Mouse (Mus musculus) bone marrow, adult 2 months (tissue): Measurements from ENCODE around the gene Gabarap.

Experiments used
- CTCF ChIP-seq: fragments of 200-500 bp; IDR thresholded peaks from 2 replicates; pipeline ENCODE4 v1.5.1; 2011; ENCODE audit warnings: low read length, control low read depth; ENCODE audit not compliant: control insufficient read depth, insufficient read depth
- POLR2A ChIP-seq: fragments of 200-500 bp; IDR thresholded peaks from 2 replicates; pipeline ENCODE4 v1.6.1; 2011; ENCODE audit warnings: low read depth, mild to moderate bottlenecking, control low read depth, low read length, borderline replicate concordance; ENCODE audit not compliant: control insufficient read depth

GRCm38 (mm10) chr11:69952274-69952673, 38.7 kb upstream of the Gabarap start:
- 0 out of 2 replicates have a peak, but pooled peaks have one; percentile 20 for TF ChIP-seq CTCF
- no peak for TF ChIP-seq POLR2A
